Mouse (Mus musculus) heart, embryonic 10.5 days (tissue): ENCODE data around the gene Myo1b. TPM values are rescaled to one million over a fixed set of nuclear protein-coding genes. Genes with fewer than 3 reads are reported as not detected.
A peak's percentile ranks its signal among the peaks of the same experiment; 100 is the strongest.

Experiments
- DNase-seq: peaks from one replicate; pipeline ENCODE4 v3.0.0-alpha.2; 2017; ENCODE audit warnings: low spot score
- H3K27ac ChIP-seq: fragments of 300-500 bp; sonication (generic); 2 replicates; pipeline ENCODE4 v1.5.1; 2016; ENCODE audit warnings: mild to moderate bottlenecking
- H3K27me3 ChIP-seq: fragments of 300-500 bp; sonication (generic); 2 replicates; pipeline ENCODE4 v1.6.1; 2016; ENCODE audit warnings: mild to moderate bottlenecking; ENCODE audit not compliant: poor library complexity, insufficient read depth, severe bottlenecking
- H3K36me3 ChIP-seq: fragments of 300-500 bp; sonication (generic); 2 replicates; pipeline ENCODE4 v1.6.1; 2016; ENCODE audit warnings: mild to moderate bottlenecking, moderate library complexity
- H3K4me1 ChIP-seq: fragments of 300-500 bp; sonication (generic); 2 replicates; pipeline ENCODE4 v1.6.1; 2016; ENCODE audit warnings: mild to moderate bottlenecking
- H3K4me3 ChIP-seq: fragments of 300-500 bp; sonication (generic); 2 replicates; pipeline ENCODE4 v1.5.1; 2016; ENCODE audit warnings: mild to moderate bottlenecking, moderate library complexity
- H3K9me3 ChIP-seq: fragments of 300-500 bp; sonication (generic); 2 replicates; pipeline ENCODE4 v1.6.1; 2016; ENCODE audit warnings: mild to moderate bottlenecking, moderate library complexity
- WGBS: fragments of 180-500 bp; shearing (Covaris S2); methylation state at CpG from one replicate; pipeline ENCODE4 v1.1.7; 2016; 5-methylcytosine and 5-hydroxymethylcytosine counted together
- polyA plus RNA-seq: library from polyadenylated mRNA; unstranded; fragments of >200 nt; fragmentation: Nextera tagmentation; extraction: Ambion mirVana; gene quantifications from 2 replicates; pipeline ENCODE4 v1.2.1, GENCODE M21; 2016

The Myo1b gene
- polyA plus RNA-seq, 1 experiment from 2014 or later = 48.2 TPM

- DNase-seq = no peak
- H3K4me1 ChIP-seq = no peaks in the 10 kb centered on the region
- H3K36me3 ChIP-seq = peaks cover 13% of the 10 kb centered on the region; the same call in 1 of the 2 replicates
- no peaks in the 10 kb centered on the region for H3K9me3 ChIP-seq
- no peaks in the 10 kb centered on the region for H3K27me3 ChIP-seq
- no peak overlapping the region for H3K4me3 ChIP-seq
- 80% methylated on average over 4 of the region's 4 CpGs for WGBS
- H3K27ac ChIP-seq = no peak overlapping the region
These were observed 93.3 kb downstream of the Myo1b start for GRCm38 (mm10) chr1:51822531-51822930.

DNA sequence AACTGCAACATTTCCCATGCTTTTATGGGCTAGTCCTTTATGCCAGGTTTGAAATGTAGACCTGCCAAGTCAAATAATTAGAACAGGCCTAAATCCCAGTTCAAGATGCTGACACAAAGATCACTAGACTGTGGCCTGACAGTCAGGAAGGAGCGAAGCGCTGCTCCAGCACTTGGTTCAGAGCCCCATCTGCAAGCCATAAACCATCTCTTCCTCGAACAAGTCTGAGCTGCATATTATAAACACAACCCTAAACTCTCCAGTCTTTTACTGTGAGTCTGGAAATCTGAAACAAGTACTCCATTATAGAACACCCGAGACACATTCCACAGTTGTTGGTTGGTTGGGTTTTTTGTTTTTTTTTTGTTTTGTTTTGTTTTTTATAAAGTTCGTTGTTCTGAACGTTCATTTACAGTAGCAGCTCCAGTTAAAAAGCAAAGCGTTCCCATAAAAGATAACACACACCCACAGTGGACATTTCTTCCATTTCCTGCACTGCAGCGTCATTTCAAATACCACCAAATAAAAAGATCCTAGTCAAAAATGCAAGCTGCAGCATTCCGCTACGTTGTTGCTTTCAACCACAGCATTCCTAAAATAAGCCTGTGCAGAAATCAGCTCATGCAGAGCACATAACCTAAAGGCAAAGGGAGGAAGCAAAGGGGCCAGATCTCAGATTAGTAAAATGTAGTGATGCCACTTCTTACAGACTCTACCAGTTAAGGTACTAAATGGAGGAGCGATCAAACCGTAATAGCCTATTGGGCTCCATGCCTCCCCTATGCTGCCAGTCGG, 94.0 kb downstream of the Myo1b start:
- Histone ChIP-seq H3K4me3 (no peak overlapping the region), H3K27ac (no peak overlapping the region), H3K9me3 (no peaks in the 10 kb centered on the region), H3K4me1 (no peaks in the 10 kb centered on the region), H3K27me3 (no peaks in the 10 kb centered on the region), H3K36me3 (peaks cover 16% of the 10 kb centered on the region)
- 85% methylated on average over 13 of the region's 13 CpGs for WGBS
- DNase-seq = no peak

GRCm38 (mm10) chr1:51820520-51820919, 95.4 kb downstream of the Myo1b start:
- peaks cover 14% of the 10 kb centered on the region for H3K36me3 ChIP-seq
- H3K4me1 ChIP-seq = no peaks in the 10 kb centered on the region
- no peak for DNase-seq
- no peaks in the 10 kb centered on the region for H3K27me3 ChIP-seq
- 91% methylated on average over 6 of the region's 6 CpGs for WGBS
- H3K27ac ChIP-seq = no peak overlapping the region
- no peak overlapping the region for H3K4me3 ChIP-seq
- no peaks in the 10 kb centered on the region for H3K9me3 ChIP-seq

GRCm38 (mm10) chr1:51820013-51820441, 95.8 kb downstream of the Myo1b start:
- Histone ChIP-seq H3K4me1 (peaks cover 3% of the 10 kb centered on the region; the same call in 1 of the 2 replicates), H3K36me3 (peaks cover 14% of the 10 kb centered on the region), H3K9me3 (no peaks in the 10 kb centered on the region), H3K4me3 (no peak overlapping the region), H3K27me3 (no peaks in the 10 kb centered on the region), H3K27ac (no peak overlapping the region)
- DNase-seq = no peak
- 88% methylated on average over 7 of the region's 7 CpGs for WGBS

- Histone ChIP-seq H3K9me3 (no peaks in the 10 kb centered on the region), H3K4me1 (peaks cover 7% of the 10 kb centered on the region; the same call in 1 of the 2 replicates), H3K4me3 (no peak overlapping the region), H3K27ac (no peak overlapping the region), H3K36me3 (peaks cover 11% of the 10 kb centered on the region), H3K27me3 (no peaks in the 10 kb centered on the region)
- DNase-seq = no peak
- 75% methylated on average over 1 of the region's 1 CpGs for WGBS
These were observed 100.2 kb downstream of the Myo1b start for GRCm38 (mm10) chr1:51815636-51816035.

- no peak for DNase-seq
- H3K27me3 ChIP-seq = no peaks in the 10 kb centered on the region
- WGBS = 63% methylated on average over 5 of the region's 5 CpGs
- H3K4me3 ChIP-seq = no peak overlapping the region
- H3K4me1 ChIP-seq = peaks cover 7% of the 10 kb centered on the region; the same call in 1 of the 2 replicates
- peak overlapping the region; percentile 16; the same call in 1 of the 2 replicates for H3K27ac ChIP-seq
- H3K36me3 ChIP-seq = peaks cover 11% of the 10 kb centered on the region
- no peaks in the 10 kb centered on the region for H3K9me3 ChIP-seq
These were observed 100.8 kb downstream of the Myo1b start for GRCm38 (mm10) chr1:51814854-51815630.

- 85% methylated on average over 10 of the region's 10 CpGs for WGBS
- no peaks in the 10 kb centered on the region; the same call in 1 of the 2 replicates for H3K36me3 ChIP-seq
- no peaks in the 10 kb centered on the region for H3K9me3 ChIP-seq
- no peak overlapping the region for H3K4me3 ChIP-seq
- H3K4me1 ChIP-seq = no peaks in the 10 kb centered on the region
- DNase-seq = no peak
- no peak overlapping the region for H3K27ac ChIP-seq
- no peaks in the 10 kb centered on the region for H3K27me3 ChIP-seq
These were observed 107.0 kb downstream of the Myo1b start for GRCm38 (mm10) chr1:51808847-51809246.

- Histone ChIP-seq H3K36me3 (no peaks in the 10 kb centered on the region; the same call in 1 of the 2 replicates), H3K27ac (no peak overlapping the region), H3K27me3 (no peaks in the 10 kb centered on the region), H3K4me1 (no peaks in the 10 kb centered on the region), H3K4me3 (no peak overlapping the region), H3K9me3 (no peaks in the 10 kb centered on the region)
- WGBS = 73% methylated on average over 1 of the region's 1 CpGs
- DNase-seq = no peak
These were observed 107.6 kb downstream of the Myo1b start for GRCm38 (mm10) chr1:51808228-51808627.

- H3K27ac ChIP-seq = no peak overlapping the region
- H3K27me3 ChIP-seq = no peaks in the 10 kb centered on the region
- DNase-seq = no peak
- whole genome bisulfite sequencing = 79% methylated on average over 5 of the region's 5 CpGs
- no peaks in the 10 kb centered on the region for H3K9me3 ChIP-seq
- no peak overlapping the region for H3K4me3 ChIP-seq
- no peaks in the 10 kb centered on the region for H3K4me1 ChIP-seq
- H3K36me3 ChIP-seq = peaks cover 10% of the 10 kb centered on the region
These were observed 110.7 kb downstream of the Myo1b start for GRCm38 (mm10) chr1:51805040-51805610.

DNA sequence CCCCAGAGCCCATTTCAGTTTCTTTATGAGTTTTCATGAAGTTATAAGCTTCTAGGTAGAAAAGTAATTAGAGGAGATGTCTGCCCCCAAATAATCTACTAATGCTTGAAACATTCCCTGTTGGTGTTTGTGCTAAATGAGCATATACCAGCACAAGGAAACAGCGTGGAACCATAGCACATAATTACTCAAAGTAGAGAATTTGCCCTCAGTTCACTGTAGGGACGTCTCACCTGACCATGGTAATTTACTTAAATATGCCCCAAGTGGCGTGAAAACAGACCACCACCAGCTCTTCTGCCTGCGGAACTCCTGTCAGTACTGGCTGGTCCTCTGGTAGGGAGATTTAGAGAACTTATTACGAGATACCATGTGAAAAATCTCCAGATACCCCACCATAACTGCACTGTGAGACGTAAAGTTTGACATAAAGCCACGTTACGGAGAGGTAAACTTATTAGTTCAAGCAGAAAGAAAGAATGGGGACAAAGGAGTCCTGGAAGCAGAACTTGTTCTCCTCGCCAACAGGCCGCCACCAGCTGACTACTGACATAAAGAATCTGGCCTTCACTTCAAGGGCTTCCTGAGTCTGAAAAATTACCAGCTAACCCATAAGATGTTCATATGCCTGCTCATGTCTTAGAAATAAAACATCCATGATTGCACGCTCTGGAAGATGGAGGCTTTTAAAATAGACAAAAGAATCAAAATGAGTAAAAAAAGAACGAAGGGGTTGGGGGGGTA, 111.4 kb downstream of the Myo1b start:
- no peaks in the 10 kb centered on the region for H3K4me1 ChIP-seq
- peaks cover 17% of the 10 kb centered on the region for H3K36me3 ChIP-seq
- H3K9me3 ChIP-seq = no peaks in the 10 kb centered on the region
- H3K27me3 ChIP-seq = no peaks in the 10 kb centered on the region
- no peak for DNase-seq
- H3K4me3 ChIP-seq = no peak overlapping the region
- no peak overlapping the region for H3K27ac ChIP-seq
- 87% methylated on average over 12 of the region's 12 CpGs for WGBS

- Histone ChIP-seq H3K9me3 (no peaks in the 10 kb centered on the region), H3K27ac (no peak overlapping the region), H3K27me3 (no peaks in the 10 kb centered on the region), H3K36me3 (peaks cover 40% of the 10 kb centered on the region), H3K4me1 (no peaks in the 10 kb centered on the region), H3K4me3 (no peak overlapping the region)
- 85% methylated on average over 7 of the region's 7 CpGs for WGBS
- no peak for DNase-seq
These were observed 117.8 kb downstream of the Myo1b start for GRCm38 (mm10) chr1:51798011-51798471.

GRCm38 (mm10) chr1:51795586-51796309, 120.1 kb downstream of the Myo1b start:
- Histone ChIP-seq H3K27ac (no peak overlapping the region), H3K9me3 (no peaks in the 10 kb centered on the region), H3K4me3 (no peak overlapping the region), H3K4me1 (no peaks in the 10 kb centered on the region), H3K36me3 (peaks cover 57% of the 10 kb centered on the region), H3K27me3 (no peaks in the 10 kb centered on the region)
- DNase-seq = no peak
- 81% methylated on average over 9 of the region's 9 CpGs for WGBS
